Mouse (Mus musculus) heart, adult 2 months (tissue): ENCODE measurements at regions not wholly inside any gene's neighbourhood (a gene's known extent, or its start where the extent isn't known, plus 50 kb on each side); places are given as distances from the start of the nearest gene placed in this dataset.

ENCODE experiments used
- DNase-seq, 2 experiments: peaks; one replicate each; pipeline ENCODE4 v3.0.0; 2021
- H3K27ac ChIP-seq: fragments of 200-600 bp; 2 replicates; pipeline ENCODE4 v1.8.1; 2022
- H3K27me3 ChIP-seq: fragments of 200-500 bp; 2 replicates; pipeline ENCODE4 v1.6.1; 2012; ENCODE audit warnings: mild to moderate bottlenecking, low read length, inconsistent platforms, mixed read lengths; ENCODE audit not compliant: control insufficient read depth, insufficient read depth
- H3K36me3 ChIP-seq: fragments of 200-500 bp; 2 replicates; pipeline ENCODE4 v1.6.1; 2012; ENCODE audit warnings: low read length, inconsistent platforms; ENCODE audit not compliant: control insufficient read depth, insufficient read depth
- H3K4me1 ChIP-seq: fragments of 200-500 bp; 2 replicates; pipeline ENCODE4 v1.6.1; 2011; ENCODE audit warnings: low read length; ENCODE audit not compliant: control insufficient read depth, insufficient read depth
- H3K4me3 ChIP-seq: fragments of 200-600 bp; 2 replicates; pipeline ENCODE4 v1.8.1; 2022
- H3K79me2 ChIP-seq: fragments of 200-500 bp; replicated peaks from 2 replicates; pipeline ENCODE4 v1.6.1; 2012; ENCODE audit warnings: mild to moderate bottlenecking, inconsistent platforms, low read length, moderate library complexity, mixed read lengths; ENCODE audit not compliant: control insufficient read depth, insufficient read depth
- H3K9ac ChIP-seq: fragments of 200-500 bp; 2 replicates; pipeline ENCODE4 v1.6.1; 2012; ENCODE audit warnings: low read depth, mild to moderate bottlenecking, control low read depth, inconsistent platforms, low read length, mixed read lengths
- CTCF ChIP-seq: fragments of 200-600 bp; IDR thresholded peaks from 2 replicates; pipeline ENCODE4 v1.8.1; 2022; ENCODE audit warnings: antibody characterized with exemption, mild to moderate bottlenecking, moderate library complexity
- EP300 ChIP-seq: fragments of 200-500 bp; IDR thresholded peaks from 2 replicates; pipeline ENCODE4 v1.6.1; 2011; ENCODE audit warnings: low read depth, low read length, control low read depth; ENCODE audit not compliant: insufficient read depth
- POLR2A ChIP-seq: fragments of 200-500 bp; IDR thresholded peaks from 2 replicates; pipeline ENCODE4 v1.6.1; 2011; ENCODE audit warnings: mild to moderate bottlenecking, low read depth, low read length, control low read depth; ENCODE audit not compliant: insufficient read depth
- WGBS: fragments of 180-500 bp; shearing (Covaris S2); methylation state at CpG from one replicate; pipeline ENCODE4 v1.1.7; 2018; 5-methylcytosine and 5-hydroxymethylcytosine counted together
- intact Hi-C: fragments of 180-260 bp; cut with DNase I; formaldehyde crosslinking; loops from one replicate; pipeline ENCODE4 v1.15.1; 2025

DNA sequence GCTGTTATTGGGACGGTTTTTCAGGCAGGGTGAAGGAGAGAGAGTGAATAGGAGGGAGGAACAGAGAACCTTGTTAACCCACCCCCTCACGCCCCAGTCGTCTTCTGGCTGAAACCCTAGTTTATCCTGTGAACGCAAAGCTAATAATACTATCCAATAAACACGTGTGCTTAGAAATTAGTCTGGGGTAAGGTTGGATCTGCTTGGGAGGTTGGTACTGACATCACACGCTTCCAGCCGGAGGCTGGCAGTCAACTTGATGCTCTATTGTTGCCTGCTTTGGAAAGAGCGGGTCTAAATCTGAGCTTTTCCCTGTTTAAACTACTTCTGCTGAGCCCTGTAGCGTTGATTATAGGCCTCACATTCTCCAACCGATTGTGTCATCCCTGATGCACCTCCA lies 138.4 kb upstream of the Mdm1 start:
- intact Hi-C loops: no loop called here
- 62% methylated on average over 10 of the region's 10 CpGs for WGBS
- DNase-seq: no peak
- no peaks in the 10 kb centered on the region for H3K36me3 ChIP-seq
- H3K4me3 ChIP-seq: no peak overlapping the region
- no peaks in the 10 kb centered on the region; the same call in 1 of the 2 replicates for H3K4me1 ChIP-seq
- H3K79me2 ChIP-seq: no peaks in the 10 kb centered on the region
- H3K9ac ChIP-seq: peak overlapping the region; percentile 11; the same call in 1 of the 2 replicates
- H3K27ac ChIP-seq: peak overlapping the region; percentile 77
- no peak for TF ChIP-seq EP300
- 0 out of 2 replicates have a peak, but pooled peaks have one; percentile 4 for TF ChIP-seq POLR2A
- no peak for TF ChIP-seq CTCF
- H3K27me3 ChIP-seq: no peaks in the 10 kb centered on the region

DNA sequence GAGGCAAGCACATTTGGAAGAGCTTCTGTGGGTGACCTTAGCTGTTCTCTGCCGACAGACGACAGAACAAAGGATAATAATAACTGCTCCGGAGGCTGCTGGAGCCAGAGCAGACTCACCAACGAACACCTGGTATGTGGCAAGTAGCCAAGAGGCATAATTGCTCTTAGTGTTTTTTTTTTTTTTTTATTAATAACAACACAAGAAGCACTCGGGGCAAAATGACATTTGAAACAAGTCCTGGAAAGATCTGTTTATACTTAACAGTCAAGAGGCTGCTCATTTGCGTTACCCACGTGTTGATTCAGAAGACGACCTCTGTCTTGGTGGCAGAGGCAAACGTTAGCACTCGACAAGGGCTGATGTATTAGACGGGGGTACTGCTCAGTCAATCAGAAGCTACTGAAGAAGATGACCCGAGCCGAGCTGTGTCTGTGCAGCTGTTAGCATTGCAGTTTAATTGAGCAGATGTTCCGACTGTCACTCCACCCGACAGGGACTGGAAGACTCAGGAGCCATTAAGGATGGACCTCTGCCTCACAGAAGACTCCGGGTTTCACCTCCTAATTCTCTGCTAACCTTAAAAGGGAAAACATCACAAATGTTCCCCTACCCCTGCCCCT lies 137.8 kb upstream of the Mdm1 start:
- TF ChIP-seq CTCF (no peak), EP300 (0 out of 2 replicates have a peak, but pooled peaks have one; percentile 30)
- 35% methylated on average over 16 of the region's 16 CpGs for WGBS
- Histone ChIP-seq H3K4me3 (no peak overlapping the region), H3K36me3 (no peaks in the 10 kb centered on the region), H3K27ac (peak overlapping the region; percentile 77), H3K9ac (no peak overlapping the region), H3K27me3 (no peaks in the 10 kb centered on the region), H3K4me1 (no peaks in the 10 kb centered on the region; the same call in 1 of the 2 replicates), H3K79me2 (no peaks in the 10 kb centered on the region)
- intact Hi-C loops: no loop called here
- DNase-seq: peak in 1 of 2 experiments; percentile 41

DNA sequence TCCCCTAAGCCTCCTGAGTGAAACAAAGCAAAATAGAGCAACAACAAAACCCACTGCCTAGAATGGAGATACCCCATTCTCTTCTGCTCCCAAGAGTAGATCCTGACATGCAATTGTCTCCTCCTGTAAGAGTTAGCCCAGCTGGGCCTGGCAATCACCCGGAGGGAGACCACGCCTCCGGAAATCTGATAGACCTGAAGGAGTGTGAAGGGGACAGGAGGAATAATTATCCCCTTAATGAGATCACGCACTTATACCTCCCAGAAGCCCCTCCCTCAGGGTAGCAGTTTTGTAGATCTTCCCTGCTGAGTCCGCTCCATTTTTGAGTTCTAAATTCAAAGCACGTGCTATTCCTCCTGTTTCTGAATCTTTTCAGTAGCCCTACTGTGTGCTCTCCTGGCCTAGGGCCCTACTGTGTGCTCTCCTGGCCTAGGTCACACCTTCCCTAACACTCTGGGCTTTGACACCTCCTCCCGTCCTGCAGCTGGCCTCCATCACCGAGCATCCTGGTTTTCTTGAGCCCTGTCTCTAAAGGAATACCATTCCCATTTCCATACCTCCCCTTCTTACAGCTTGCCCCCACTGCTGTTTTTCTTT lies 137.2 kb upstream of the Mdm1 start:
- H3K9ac ChIP-seq: no peak overlapping the region
- H3K79me2 ChIP-seq: no peaks in the 10 kb centered on the region
- TF ChIP-seq CTCF: no peak
- no peak for TF ChIP-seq POLR2A
- TF ChIP-seq EP300: no peak
- 76% methylated on average over 8 of the region's 8 CpGs for WGBS
- H3K4me1 ChIP-seq: no peaks in the 10 kb centered on the region; the same call in 1 of the 2 replicates
- peak overlapping the region; percentile 77 for H3K27ac ChIP-seq
- DNase-seq: no peak
- H3K36me3 ChIP-seq: no peaks in the 10 kb centered on the region
- no peak overlapping the region for H3K4me3 ChIP-seq
- no peaks in the 10 kb centered on the region for H3K27me3 ChIP-seq
- intact Hi-C loops: no loop called here

DNA sequence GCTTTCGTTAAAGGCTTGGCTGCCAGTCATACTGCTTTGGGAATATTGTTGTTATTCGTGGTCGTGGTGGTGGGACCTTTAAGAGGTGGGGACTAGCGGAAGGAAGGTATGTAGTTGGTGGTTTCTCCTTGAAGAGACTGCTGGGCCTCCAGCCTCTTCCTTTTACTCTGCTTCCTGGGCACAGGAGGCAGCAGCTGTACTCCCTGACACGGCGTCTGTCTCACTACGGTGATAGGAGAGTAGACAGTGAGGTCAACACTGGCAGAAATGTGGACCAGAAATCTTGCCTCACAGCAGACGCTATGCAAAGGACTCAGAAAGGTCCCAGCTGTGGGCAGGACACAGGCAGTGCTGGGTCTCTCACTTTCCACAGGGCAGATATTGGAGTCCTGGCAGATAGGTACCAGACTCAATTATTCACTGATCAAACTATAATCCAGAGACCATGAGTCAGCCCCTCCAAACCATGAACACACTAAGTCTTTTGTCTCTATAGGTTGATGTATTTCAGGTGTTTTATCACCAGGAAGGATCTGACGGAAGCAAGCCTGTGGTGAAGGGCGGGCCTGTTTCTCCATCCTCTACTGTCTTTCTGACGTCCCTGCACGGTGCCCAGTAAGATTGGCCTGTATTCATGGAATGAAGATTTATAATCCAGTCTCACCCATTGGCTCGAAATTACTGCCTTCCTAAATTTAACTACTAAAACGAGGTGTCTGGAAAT lies 134.6 kb upstream of the Mdm1 start:
- intact Hi-C loops: no loop called here
- 65% methylated on average over 14 of the region's 14 CpGs for WGBS

DNA sequence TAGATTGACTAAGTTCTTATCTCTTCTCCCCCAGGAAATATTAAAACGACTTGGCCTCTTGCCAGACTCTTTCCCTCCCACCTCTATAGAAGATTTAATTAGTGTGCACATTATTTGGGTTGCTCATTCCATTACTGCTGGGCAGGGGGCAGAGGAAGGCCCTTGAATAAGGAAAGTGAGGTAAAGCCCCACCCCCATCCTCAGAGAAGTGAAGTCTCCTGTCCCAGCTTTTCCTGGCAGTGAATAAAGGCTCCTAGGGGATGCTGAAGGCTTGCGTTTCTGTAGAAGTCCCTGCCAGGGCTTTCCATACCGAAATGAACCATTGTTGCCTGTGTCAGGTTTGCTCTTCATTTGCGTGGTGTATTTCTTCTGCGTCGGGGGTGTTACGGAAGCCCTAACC lies 133.8 kb upstream of the Mdm1 start:
- H3K79me2 ChIP-seq: 0 out of 2 replicates have a peak, but pooled peaks cover 2% of the 10 kb centered on the region
- DNase-seq: no peak
- TF ChIP-seq POLR2A (no peak), EP300 (no peak), CTCF (no peak)
- H3K36me3 ChIP-seq: peaks cover 7% of the 10 kb centered on the region
- no peaks in the 10 kb centered on the region for H3K27me3 ChIP-seq
- 83% methylated on average over 7 of the region's 7 CpGs for WGBS
- intact Hi-C loops: no loop called here
- no peak overlapping the region for H3K4me3 ChIP-seq
- no peak overlapping the region for H3K9ac ChIP-seq
- H3K27ac ChIP-seq: no peak overlapping the region
- peaks cover 6% of the 10 kb centered on the region for H3K4me1 ChIP-seq

More for the DNA sequence above, 134.6 kb upstream of the Mdm1 start:
- TF ChIP-seq POLR2A (no peak), EP300 (no peak), CTCF (no peak)
- H3K9ac ChIP-seq: no peak overlapping the region
- no peak for DNase-seq
- no peak overlapping the region for H3K27ac ChIP-seq
- peaks cover 7% of the 10 kb centered on the region for H3K36me3 ChIP-seq
- no peaks in the 10 kb centered on the region for H3K79me2 ChIP-seq
- peaks cover 4% of the 10 kb centered on the region for H3K4me1 ChIP-seq
- no peak overlapping the region for H3K4me3 ChIP-seq
- no peaks in the 10 kb centered on the region for H3K27me3 ChIP-seq
